Mouse (Mus musculus): Measurements from ENCODE around the gene Ly6g5c. TPM values are rescaled to one million over a fixed set of nuclear protein-coding genes. Genes with fewer than 3 reads are reported as not detected.
"Not testable (repeated sequence)": the region's sequence is repeated elsewhere in the genome, so short reads cannot be mapped to it uniquely, and the experiment has no call there.

Gene Ly6g5c
- total RNA-seq, 2 experiments from 2014 or later, result not detected

- no peak for DNase-seq (ENCODE audit: low spot score in 2 of 2)
Observed at GRCm38 (mm10) chr17:35105740-35106389, 2.2 kb upstream of the Ly6g5c start.

GRCm38 (mm10) chr17:35106522-35106921 is 1.6 kb upstream of the Ly6g5c start:
- no peak for DNase-seq (ENCODE audit: low spot score in 2 of 2)

GRCm38 (mm10) chr17:35111774-35112173 is 3.7 kb downstream of the Ly6g5c start:
- DNase-seq (ENCODE audit: low spot score in 2 of 2), result no peak

- DNase-seq (ENCODE audit: low spot score in 2 of 2), result no peak
Observed at GRCm38 (mm10) chr17:35115046-35116019, 7.3 kb downstream of the Ly6g5c start, which contains the start of gene Ly6g5b. Gene Ly6g5b, minus strand, starts transcription at chr17:35115428.

- DNase-seq (ENCODE audit: low spot score in 2 of 2), result no peak
Observed at GRCm38 (mm10) chr17:35120745-35121142, 12.7 kb downstream of the Ly6g5c start.

- DNase-seq (ENCODE audit: low spot score in 2 of 2), result peak; percentile 83 to 94
Observed at GRCm38 (mm10) chr17:35121143-35121799, 13.2 kb downstream of the Ly6g5c start, which contains the start of gene Gpank1. Gene Gpank1, plus strand, starts transcription at chr17:35121455.

GRCm38 (mm10) chr17:35121871-35122303 is 13.8 kb downstream of the Ly6g5c start, which contains the start of gene Csnk2b:
Gene Csnk2b, minus strand, starts transcription at chr17:35122053.
- no peak for DNase-seq (ENCODE audit: low spot score in 2 of 2)

- DNase-seq (ENCODE audit: low spot score in 2 of 2), result not testable (repeated sequence)
Observed at GRCm38 (mm10) chr17:35123287-35123686, 15.2 kb downstream of the Ly6g5c start.

GRCm38 (mm10) chr17:35124261-35124896 is 16.3 kb downstream of the Ly6g5c start:
- not testable (repeated sequence) for DNase-seq (ENCODE audit: low spot score in 2 of 2)

GRCm38 (mm10) chr17:35125081-35125480 is 17.0 kb downstream of the Ly6g5c start:
- no peak for DNase-seq (ENCODE audit: low spot score in 2 of 2)

- no peak for DNase-seq (ENCODE audit: low spot score in 2 of 2)
Observed at GRCm38 (mm10) chr17:35125578-35125977, 17.5 kb downstream of the Ly6g5c start.

- peak in 1 of 2 experiments; percentile 51 for DNase-seq (ENCODE audit: low spot score in 2 of 2)
Observed at GRCm38 (mm10) chr17:35126206-35126611, 18.1 kb downstream of the Ly6g5c start, which contains the start of gene D17H6S53E. Gene D17H6S53E, plus strand, starts transcription at chr17:35126373.

GRCm38 (mm10) chr17:35127017-35127416 is 18.9 kb downstream of the Ly6g5c start:
- DNase-seq (ENCODE audit: low spot score in 2 of 2), result no peak

GRCm38 (mm10) chr17:35128996-35129395 is 20.9 kb downstream of the Ly6g5c start:
- no peak for DNase-seq (ENCODE audit: low spot score in 2 of 2)

GRCm38 (mm10) chr17:35131038-35131437 is 23.0 kb downstream of the Ly6g5c start:
- DNase-seq (ENCODE audit: low spot score in 2 of 2), result no peak

- DNase-seq (ENCODE audit: low spot score in 2 of 2), result no peak
Observed at GRCm38 (mm10) chr17:35131500-35132173, 23.6 kb downstream of the Ly6g5c start, which contains the start of gene Apom. Gene Apom, minus strand, starts transcription at chr17:35132050.

- DNase-seq (ENCODE audit: low spot score in 2 of 2), result no peak
Observed at GRCm38 (mm10) chr17:35132174-35132560, 24.1 kb downstream of the Ly6g5c start.

- DNase-seq (ENCODE audit: low spot score in 2 of 2), result no peak
Observed at GRCm38 (mm10) chr17:35133517-35133916, 25.4 kb downstream of the Ly6g5c start.

- DNase-seq (ENCODE audit: low spot score in 2 of 2), result peak; percentile 91 to 92
Observed at GRCm38 (mm10) chr17:35134801-35135590, 26.9 kb downstream of the Ly6g5c start, which contains the start of gene Bag6. Gene Bag6, plus strand, starts transcription at chr17:35135178.
